Mouse (Mus musculus): ENCODE results near the gene Tspan11. TPM values are rescaled to one million over a fixed set of nuclear protein-coding genes. Genes with fewer than 3 reads are reported as not detected.

Gene Tspan11
- polyA plus RNA-seq, 3 experiments from 2014 or later = not detected

GRCm38 (mm10) chr6:127879472-127879871 is 7.9 kb upstream of the Tspan11 start:
- ATAC-seq = no peak

GRCm38 (mm10) chr6:127886916-127887315 is 473 bp upstream of the Tspan11 start:
- no peak for ATAC-seq

DNA sequence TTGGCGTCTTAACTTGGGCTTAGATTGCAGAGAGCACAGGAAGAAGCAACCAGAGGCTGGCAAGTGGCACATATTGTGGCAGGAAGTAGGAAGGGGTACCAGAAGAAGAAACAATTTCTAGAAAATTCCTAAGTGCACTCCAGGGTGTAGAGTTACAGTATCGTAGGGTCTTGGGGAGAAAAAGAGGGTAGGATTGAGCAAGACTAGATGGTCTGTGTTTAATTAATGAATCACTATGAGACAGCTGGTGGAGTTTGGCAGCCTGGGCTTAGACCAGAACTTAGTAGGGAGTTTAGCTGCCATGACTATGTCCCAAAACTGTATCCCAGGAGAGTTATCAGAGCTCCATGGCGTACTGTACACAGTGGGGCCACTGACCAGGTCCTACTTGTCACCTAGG is 1.2 kb downstream of the Tspan11 start:
- no peak for ATAC-seq

- ATAC-seq = no peak
Measured at GRCm38 (mm10) chr6:127893611-127894010, 6.2 kb downstream of the Tspan11 start.

GRCm38 (mm10) chr6:127894999-127895398 is 7.6 kb downstream of the Tspan11 start:
- no peak for ATAC-seq

- no peak for ATAC-seq
Measured at GRCm38 (mm10) chr6:127896425-127896824, 9.0 kb downstream of the Tspan11 start.

GRCm38 (mm10) chr6:127897342-127897741 is 10.0 kb downstream of the Tspan11 start:
- no peak for ATAC-seq

- no peak for ATAC-seq
Measured at GRCm38 (mm10) chr6:127900062-127900461, 12.7 kb downstream of the Tspan11 start.

- ATAC-seq = no peak
Measured at GRCm38 (mm10) chr6:127901261-127901660, 13.9 kb downstream of the Tspan11 start.

DNA sequence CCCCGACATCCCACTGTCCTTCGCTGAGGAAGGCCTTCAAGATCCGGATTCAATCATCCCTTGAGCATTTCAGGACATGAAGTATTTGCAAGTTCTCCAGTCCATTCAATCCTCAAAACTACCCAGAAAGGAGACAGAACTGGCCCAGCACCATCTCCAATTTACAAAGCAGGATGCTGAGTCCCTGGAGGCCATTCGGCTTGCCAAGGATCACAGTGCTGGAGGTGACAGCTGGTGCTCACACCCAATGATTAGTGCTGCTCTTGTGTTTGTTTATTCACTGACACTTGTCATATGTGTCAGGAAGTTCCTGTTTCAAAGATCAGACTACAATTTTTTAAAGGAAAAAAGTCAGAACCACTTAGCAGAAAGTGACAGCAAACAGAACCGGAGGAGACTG is 14.3 kb downstream of the Tspan11 start:
- no peak for ATAC-seq

DNA sequence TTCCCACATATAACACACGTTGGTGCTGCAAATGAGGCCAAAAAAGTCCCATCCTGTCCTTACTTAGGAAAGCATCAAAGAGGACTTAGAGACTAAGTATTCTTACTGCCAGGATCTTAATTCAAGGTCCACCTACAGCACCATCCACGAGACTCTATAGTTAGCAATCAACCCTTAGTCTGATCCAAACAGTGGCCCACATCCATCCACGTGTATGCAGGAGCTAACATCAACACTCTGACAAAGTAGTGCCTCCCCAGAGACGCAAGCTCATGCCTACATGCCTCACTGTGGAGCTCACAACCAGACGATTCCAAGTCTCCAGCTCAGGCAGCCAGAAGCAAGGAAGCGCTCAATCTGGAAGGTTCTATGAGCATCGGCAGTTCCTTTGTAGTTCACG is 15.2 kb downstream of the Tspan11 start:
- ATAC-seq = no peak

DNA sequence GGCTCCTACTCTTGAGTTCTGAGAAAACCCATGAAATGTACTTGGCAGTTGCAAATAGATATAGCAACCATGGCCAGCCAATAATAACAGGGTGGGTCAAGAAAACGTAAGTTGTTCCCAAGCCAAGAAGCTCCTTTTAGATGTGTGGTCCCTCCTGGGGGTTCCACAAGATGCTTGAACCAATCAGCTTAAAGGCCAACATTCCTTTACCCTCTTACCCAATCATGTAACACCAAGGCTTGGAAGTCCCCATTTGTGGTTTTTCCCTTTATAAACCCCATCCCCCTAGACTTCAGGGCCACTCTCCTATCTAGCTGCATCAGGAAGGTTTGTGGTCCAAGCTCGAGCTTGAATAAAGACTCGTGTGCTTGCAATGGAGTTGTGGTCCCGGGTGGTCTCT is 23.2 kb downstream of the Tspan11 start:
- no peak for ATAC-seq

DNA sequence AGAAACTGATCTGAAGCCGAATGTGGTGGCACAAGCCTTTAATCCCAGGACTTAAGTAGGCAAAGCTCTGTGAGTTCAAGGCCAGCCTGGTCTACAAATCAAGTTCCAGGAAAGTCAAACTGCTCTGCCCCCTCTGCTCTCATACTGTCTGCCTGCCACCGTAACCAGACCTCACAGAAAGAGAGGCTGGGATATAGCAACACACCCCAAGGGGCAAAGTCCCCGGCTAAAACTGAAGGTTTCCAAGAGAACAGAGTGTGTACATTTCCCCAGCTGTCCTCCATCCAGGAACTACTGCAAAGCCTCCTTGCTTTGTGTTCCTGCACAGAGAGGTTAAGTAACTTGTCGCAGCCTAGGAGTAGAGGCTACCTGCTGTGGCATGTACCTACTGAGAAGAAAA is 24.3 kb downstream of the Tspan11 start:
- ATAC-seq = no peak

DNA sequence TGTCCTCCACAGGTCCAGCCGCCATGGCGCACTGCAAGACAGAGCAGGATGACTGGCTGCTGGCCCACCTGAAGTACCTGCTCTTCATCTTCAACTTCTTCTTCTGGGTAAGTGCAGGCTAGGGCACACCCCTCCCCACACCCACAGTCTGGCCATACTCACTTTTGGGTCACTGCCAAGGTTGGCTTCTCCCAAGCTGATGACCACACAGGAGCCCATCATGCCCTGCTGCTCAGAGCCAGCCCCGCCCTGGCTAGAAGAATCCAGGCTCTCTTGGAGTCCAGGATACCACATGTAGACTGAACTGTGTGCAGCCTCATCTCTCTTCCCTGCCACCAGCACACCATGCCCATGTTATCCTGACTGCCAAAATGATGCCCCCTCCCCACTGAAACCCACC is 25.5 kb downstream of the Tspan11 start:
- ATAC-seq = no peak

DNA sequence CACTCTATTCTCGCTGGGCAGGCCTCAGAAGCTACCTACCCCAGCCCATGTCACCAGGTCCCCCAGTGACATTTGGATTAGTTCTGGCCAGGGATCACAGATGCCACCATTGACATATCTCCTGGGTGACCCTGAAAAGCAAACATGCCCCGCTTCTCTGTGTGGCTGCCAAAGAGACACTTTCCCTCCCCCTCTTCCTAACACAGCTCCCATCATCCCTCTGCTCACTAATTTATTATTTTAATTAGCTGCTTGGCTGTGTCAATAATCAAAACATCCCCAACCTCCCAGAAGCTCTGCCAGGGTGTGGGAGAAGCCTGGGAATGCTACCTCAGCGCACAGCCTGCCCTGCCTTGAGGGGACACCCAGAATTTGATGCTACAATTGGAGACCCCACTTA is 29.6 kb downstream of the Tspan11 start:
- no peak for ATAC-seq

- no peak for ATAC-seq
Measured at GRCm38 (mm10) chr6:127917712-127918111, 30.3 kb downstream of the Tspan11 start.

DNA sequence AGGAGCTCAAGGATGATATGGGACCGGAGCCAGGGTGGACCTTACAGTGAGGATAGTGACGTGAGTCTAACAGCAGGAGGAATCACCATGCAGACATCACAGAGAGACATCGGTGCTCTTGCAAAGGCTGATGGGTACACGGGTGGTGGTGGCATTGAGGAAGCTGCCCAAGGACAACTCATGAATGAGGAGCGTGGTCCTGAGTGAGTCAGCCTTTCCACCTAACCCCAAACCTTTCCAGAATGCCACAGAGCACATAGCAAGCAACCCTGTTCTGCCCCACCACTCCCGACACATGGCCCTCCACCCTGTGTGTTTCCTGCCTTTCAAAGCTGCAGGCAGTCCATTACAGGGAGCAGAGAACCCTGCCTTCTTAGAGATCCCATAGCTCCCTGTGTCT is 32.1 kb downstream of the Tspan11 start:
- no peak for ATAC-seq

DNA sequence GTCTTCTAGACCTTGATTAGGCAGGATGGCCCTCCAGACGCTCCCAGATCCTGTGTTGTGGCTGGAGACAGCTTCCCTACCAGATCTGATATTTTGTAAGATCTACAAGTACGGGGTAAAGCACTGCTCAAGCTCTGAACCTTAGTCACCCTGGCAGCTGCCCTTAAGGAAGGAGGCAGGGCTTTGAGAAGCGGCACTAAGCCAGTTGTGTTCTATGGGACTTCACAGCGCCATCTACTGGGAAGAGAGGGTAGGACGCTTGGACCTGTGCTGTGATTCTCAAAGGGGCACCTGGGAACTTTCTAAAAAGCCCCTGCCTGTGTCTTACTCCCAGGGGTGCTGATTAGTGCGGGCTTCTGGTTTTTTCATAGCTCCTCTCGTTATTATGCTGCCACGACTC is 33.3 kb downstream of the Tspan11 start:
- ATAC-seq = no peak

DNA sequence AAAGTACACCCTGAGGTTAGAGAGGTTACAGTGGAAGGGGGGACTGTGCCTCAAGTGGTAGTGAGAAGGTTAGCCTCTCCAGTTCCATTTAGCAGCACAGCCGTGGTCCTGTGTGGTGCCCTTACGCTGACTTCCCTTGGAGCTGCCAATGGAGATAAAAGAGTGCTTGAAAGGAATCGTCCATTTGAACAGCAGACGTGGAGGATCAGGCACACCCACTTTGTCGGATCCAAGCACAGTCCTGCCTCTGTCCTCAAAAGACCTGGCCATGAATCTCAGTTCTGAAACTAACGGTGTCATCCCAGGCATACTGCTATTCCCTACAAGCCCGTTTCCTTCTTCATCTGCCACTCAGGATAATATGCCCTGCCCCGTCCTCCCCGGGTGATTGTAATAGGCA is 34.6 kb downstream of the Tspan11 start:
- ATAC-seq = no peak

DNA sequence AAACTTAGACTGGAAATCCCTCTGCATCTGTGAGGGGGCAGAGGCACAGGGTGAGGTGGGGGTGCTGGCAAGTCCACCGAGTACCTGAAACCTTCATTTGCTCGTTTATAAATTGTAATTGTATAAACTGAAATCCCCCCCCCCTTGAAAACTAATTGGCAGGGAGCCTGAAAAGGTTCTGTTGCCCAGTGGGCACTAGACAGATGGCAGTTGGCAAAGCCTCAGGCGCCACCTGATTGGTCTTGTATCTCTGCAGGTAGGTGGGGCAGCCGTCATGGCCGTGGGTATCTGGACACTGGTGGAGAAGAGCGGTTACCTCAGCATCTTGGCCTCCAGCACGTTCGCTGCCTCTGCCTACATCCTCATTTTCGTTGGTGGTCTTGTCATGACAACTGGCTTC is 35.9 kb downstream of the Tspan11 start:
- ATAC-seq = no peak

DNA sequence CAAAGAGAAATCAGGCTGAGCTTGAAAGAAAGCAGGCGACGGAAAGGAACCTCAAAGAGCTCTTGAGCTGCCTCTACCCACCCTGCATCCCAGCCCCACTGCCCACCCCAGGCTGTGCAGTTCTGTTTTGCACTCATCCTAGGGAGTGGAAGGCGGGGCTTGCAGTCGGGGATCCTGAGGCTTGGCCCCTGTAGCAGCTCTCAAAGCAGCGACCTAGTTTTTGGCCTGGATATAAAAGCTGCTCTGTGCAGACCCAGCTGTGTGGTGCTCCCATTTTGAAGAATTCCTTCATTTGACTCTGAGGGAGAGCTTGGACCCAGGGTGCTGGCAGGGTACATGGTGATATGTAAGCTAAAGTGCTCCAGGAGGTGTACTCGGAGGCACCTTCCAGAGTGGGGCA is 37.4 kb downstream of the Tspan11 start:
- ATAC-seq = no peak

- no peak for ATAC-seq
Measured at GRCm38 (mm10) chr6:127925915-127926314, 38.5 kb downstream of the Tspan11 start.

DNA sequence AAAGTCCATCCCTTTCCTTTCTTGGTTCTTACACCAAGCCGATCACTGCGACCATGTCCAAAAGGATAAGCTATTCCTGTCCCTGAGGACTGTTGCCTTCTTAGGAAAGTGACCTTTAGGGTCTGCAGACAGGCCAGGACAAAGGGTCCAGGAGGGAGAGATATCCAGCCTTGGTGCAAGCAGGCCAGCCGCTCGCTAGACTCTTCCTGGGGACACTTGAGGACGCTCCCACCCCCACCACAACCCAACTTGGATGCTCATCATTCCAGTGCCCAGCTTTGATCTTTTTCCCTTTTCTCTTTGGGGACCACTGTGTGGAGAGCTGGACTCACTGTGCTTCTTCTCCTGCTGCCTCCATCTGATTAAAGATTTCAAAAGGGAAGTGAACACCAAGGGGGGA is 41.3 kb downstream of the Tspan11 start:
- no peak for ATAC-seq

DNA sequence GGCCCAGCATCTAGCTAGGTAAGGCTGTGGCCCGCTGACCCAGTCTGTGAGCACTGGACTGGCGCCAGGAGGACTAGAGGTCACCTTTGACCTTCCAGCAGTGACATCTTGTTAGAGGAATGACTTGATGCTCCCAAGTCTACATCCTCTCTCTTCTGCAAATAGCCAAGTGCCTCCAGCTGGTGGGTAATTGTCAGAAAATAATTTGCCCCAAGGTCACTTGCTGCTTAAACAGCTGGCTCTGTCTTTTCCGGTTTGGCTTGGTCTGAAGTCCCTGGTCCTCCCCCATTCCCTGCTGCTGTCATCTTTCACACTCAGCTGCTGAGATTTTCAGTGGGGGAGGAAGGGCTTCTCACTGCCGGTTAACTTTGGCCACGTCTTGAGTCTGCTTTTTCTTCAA is 45.3 kb downstream of the Tspan11 start:
- ATAC-seq = no peak

DNA sequence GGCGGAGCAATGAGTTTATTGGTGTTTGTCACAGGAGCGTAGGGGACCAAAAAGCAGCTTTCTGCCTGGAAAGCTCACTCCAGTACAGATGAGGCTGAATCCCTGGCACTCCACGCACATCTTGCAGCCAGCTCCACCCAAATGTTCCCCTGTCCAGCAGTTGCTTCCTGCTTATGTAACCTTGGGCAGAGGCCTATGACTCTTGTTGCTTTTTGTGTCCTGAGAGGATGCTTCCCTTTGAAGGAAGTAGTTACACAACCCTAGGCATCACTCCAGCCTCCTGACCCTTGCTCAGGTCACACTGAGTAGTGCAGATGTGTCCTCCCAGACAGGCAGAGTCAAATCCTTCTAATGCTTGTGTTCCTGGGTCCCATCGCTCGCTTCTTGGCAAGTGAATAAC is 46.5 kb downstream of the Tspan11 start:
- ATAC-seq = no peak

DNA sequence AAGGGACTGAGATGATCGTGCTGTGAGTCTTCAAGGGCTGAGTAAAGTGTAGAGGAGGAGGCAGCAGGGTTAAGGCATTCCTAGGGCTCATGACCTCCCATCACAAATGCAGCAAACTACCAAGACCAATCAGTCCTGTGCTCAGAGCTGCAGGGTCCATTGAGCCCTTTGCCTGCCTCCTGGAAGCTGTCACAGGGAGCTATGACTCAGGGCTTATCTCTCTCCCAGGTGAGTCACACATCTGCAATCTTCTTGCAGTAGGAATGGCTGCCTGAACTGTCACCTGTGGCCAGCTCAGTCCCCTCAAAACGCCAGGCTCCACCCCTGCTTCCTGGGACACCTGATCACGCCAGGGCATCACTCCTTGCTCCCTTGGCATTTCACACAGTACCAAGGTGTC is 47.7 kb downstream of the Tspan11 start:
- ATAC-seq = no peak
